Mouse (Mus musculus): ENCODE data around the gene Gm10563.

GRCm38 (mm10) chr4:155690571-155691375 is 45.6 kb upstream of the Gm10563 start:
- TF ChIP-seq CTCF (conservative IDR thresholded peaks at IDR 0.05; ENCODE audit: low read length) (no peak), POU5F1 (IDR thresholded peaks at IDR 0.05; ENCODE audit: borderline replicate concordance, low read length) (no peak), NANOG (IDR thresholded peaks at IDR 0.05; ENCODE audit: borderline replicate concordance, low read length) (no peak)
